Mouse (Mus musculus): Measurements from ENCODE around the gene Litaf. TPM values are rescaled to one million over a fixed set of nuclear protein-coding genes. Genes with fewer than 3 reads are reported as not detected.

Gene Litaf
- total and polyA plus RNA-seq, 3 experiments, result 97.5 to 178 (median 154) TPM

GRCm38 (mm10) chr16:11066029-11066832 is at the start of gene Litaf (continued):
- peak; percentile 93 for TF ChIP-seq ZMIZ1 (IDR thresholded peaks at IDR 0.05; ENCODE audit: low read depth, low read length)

GRCm38 (mm10) chr16:11109198-11109740 is 43.3 kb upstream of the Litaf start:
- H3K9ac ChIP-seq (ENCODE audit: insufficient read depth, low read depth), result no peak overlapping the region
- H3K79me2 ChIP-seq (replicated peaks; ENCODE audit: control insufficient read depth, extremely low read depth, insufficient read depth, poor library complexity, severe bottlenecking), result peaks cover 17% of the 10 kb centered on the region
- dilution Hi-C loops (cut with MboI; ENCODE audit: extremely low pct_ligation_motif_present, extremely low pct_unique_long_range_greater_than_20kb, low sequenced_read_pairs), result no loop called here
- H3K4me3 ChIP-seq (replicated peaks in 1 of 3; ENCODE audit: low read depth in 2 of 3, low read length in 2 of 3, poor library complexity in 1 of 3), result no peak overlapping the region
- TF ChIP-seq CTCF (conservative IDR thresholded peaks at IDR 0.05 in 1 of 2, IDR thresholded peaks at IDR 0.05 in 1 of 2; ENCODE audit: low read depth in 2 of 2, low read length in 2 of 2) (peak; percentile 87 to 90), UBTF (IDR thresholded peaks at IDR 0.05; ENCODE audit: low read depth, low read length) (no peak), CHD1 (IDR thresholded peaks at IDR 0.05; ENCODE audit: low read depth, low read length) (no peak), EP300 (IDR thresholded peaks at IDR 0.05; ENCODE audit: low read length) (no peak), TBP (conservative IDR thresholded peaks at IDR 0.05; ENCODE audit: low read depth, low read length) (no peak), RAD21 (IDR thresholded peaks at IDR 0.05; ENCODE audit: low read depth, low read length) (peak; percentile 89), E2F4 (IDR thresholded peaks at IDR 0.05; ENCODE audit: insufficient replicate concordance, low read depth, low read length) (no peak), SIN3A (IDR thresholded peaks at IDR 0.05; ENCODE audit: low read length) (no peak; the same call in 1 of the 2 replicates), MXI1 (IDR thresholded peaks at IDR 0.05; ENCODE audit: low read depth, low read length) (no peak), RCOR1 (conservative IDR thresholded peaks at IDR 0.05; ENCODE audit: low read depth, low read length) (no peak), USF1 (IDR thresholded peaks at IDR 0.05; ENCODE audit: low read depth, low read length) (no peak), PAX5 (IDR thresholded peaks at IDR 0.05; ENCODE audit: low read length) (no peak), SMC3 (IDR thresholded peaks at IDR 0.05; ENCODE audit: low read depth, low read length) (peak; percentile 92), MAX (IDR thresholded peaks at IDR 0.05; ENCODE audit: low read length) (no peak), HCFC1 (IDR thresholded peaks at IDR 0.05; ENCODE audit: low read depth, low read length) (no peak), ZMIZ1 (IDR thresholded peaks at IDR 0.05; ENCODE audit: low read depth, low read length) (no peak), ZC3H11A (IDR thresholded peaks at IDR 0.05; ENCODE audit: low read depth, low read length) (peak; percentile 62), JUND (conservative IDR thresholded peaks at IDR 0.05; ENCODE audit: low read depth, low read length) (no peak), IRF4 (IDR thresholded peaks at IDR 0.05; ENCODE audit: low read depth, low read length) (no peak), KAT2A (IDR thresholded peaks at IDR 0.05; ENCODE audit: insufficient replicate concordance, low read length) (no peak)
- no peaks in the 10 kb centered on the region for H3K27me3 ChIP-seq (replicated peaks)
- H3K4me2 ChIP-seq (ENCODE audit: insufficient read depth, low read depth, poor library complexity, severe bottlenecking), result no peak overlapping the region
- no peak overlapping the region for H3K27ac ChIP-seq (ENCODE audit: insufficient read depth, low read depth)
- peak; percentile 62 for DNase-seq (ENCODE audit: extremely low read depth)
- H3K4me1 ChIP-seq (ENCODE audit: control insufficient read depth in 1 of 2, insufficient read depth in 2 of 2), result peaks cover 9 to 31% of the 10 kb centered on the region in 2 experiments
- peaks cover 2% of the 10 kb centered on the region for H3K9me3 ChIP-seq (replicated peaks; ENCODE audit: low read length)
- peaks cover 34 to 62% of the 10 kb centered on the region in 2 experiments for H3K36me3 ChIP-seq (replicated peaks in 1 of 2; ENCODE audit: control insufficient read depth in 1 of 2, insufficient read depth in 1 of 2, low read length in 1 of 2)
- in situ Hi-C loops (cut with MboI; ENCODE audit: low pct_ligation_motif_present, low pct_unique_long_range_greater_than_20kb, low sequenced_read_pairs), result loop anchor here (10.0 kb wide), 1 partner anchor 234 kb away; no protein-coding TSS in a partner anchor
